30 mouse cellular contexts compared by ENCODE assay signal in genomic region chr6:139735708-139736626, GRCm38 (mm10).
DNase-seq lines count a peak whose midpoint lies in the region; ATAC-seq lines count a peak whose summit lies in the region.
"Had no signal": no experiment of that assay in that cellular context is flagged by ENCODE, and none has a peak within 500 bp of the region (broad histone marks: within the 10 kb centered on the region; RNA-seq: fewer than 3 reads in every experiment).

No protein-coding gene starts in this region.

- H3K4me1 ChIP-seq in brown adipose tissue, adult 24 weeks (ENCODE audit: control insufficient read depth, insufficient read depth, insufficient read length, low read length) = no peaks in the 10 kb centered on the region; the same call in none of the 2 replicates
- H3K4me1 ChIP-seq in midbrain, embryonic 13.5 days (replicated peaks) = no peaks in the 10 kb centered on the region
- H3K4me1 ChIP-seq: forebrain, embryonic 10.5 days; heart, embryonic 10.5 days; heart, embryonic 15.5 days; hindbrain, embryonic 13.5 days; limb, embryonic 10.5 days; limb, embryonic 15.5 days; liver, embryonic 13.5 days; midbrain, embryonic 15.5 days; neural tube, embryonic 15.5 days had no signal

- H3K27ac ChIP-seq in brown adipose tissue, adult 24 weeks (replicated peaks; ENCODE audit: low read depth, low read length) = peak overlapping the region; percentile 74
- H3K27ac ChIP-seq in midbrain, embryonic 13.5 days = no peak overlapping the region
- H3K27ac ChIP-seq: forebrain, embryonic 10.5 days; heart, embryonic 10.5 days; heart, embryonic 15.5 days; hindbrain, embryonic 13.5 days; limb, embryonic 10.5 days; limb, embryonic 15.5 days; liver, embryonic 13.5 days; midbrain, embryonic 15.5 days; neural tube, embryonic 15.5 days had no signal

- H3K4me3 ChIP-seq in brown adipose tissue, adult 24 weeks (ENCODE audit: insufficient read depth, low read depth, low read length) = 0 out of 2 replicates have a peak overlapping the region, but pooled peaks have one; percentile 20
- H3K4me3 ChIP-seq in midbrain, embryonic 13.5 days (replicated peaks) = no peak overlapping the region
- H3K4me3 ChIP-seq: forebrain, embryonic 10.5 days; heart, embryonic 10.5 days; heart, embryonic 15.5 days; hindbrain, embryonic 13.5 days; limb, embryonic 10.5 days; limb, embryonic 15.5 days; liver, embryonic 13.5 days; midbrain, embryonic 15.5 days; neural tube, embryonic 15.5 days had no signal

- DNase-seq in right cerebral cortex, adult 18-20 months = peak; percentile 35
- no peak for DNase-seq in right cerebral cortex, postnatal 14 days
- no peak for DNase-seq in heart, postnatal 10 days
- DNase-seq: cerebellum, adult 2 months; cerebellum, postnatal 25 days; gastrocnemius, postnatal 10 days; heart, adult 11 months; heart, postnatal 36 days; kidney, adult 11 months; kidney, postnatal 14 days; layer of hippocampus, adult 9-11 months; liver, embryonic 13.5 days; lung, adult 18-20 months; lung, postnatal 4 days; thymus, postnatal 4 days had no signal

- peak; percentile 90 to 93 for ATAC-seq in hematopoietic stem cell, adult 5-6 weeks (replicated peaks in 1 of 2; ENCODE audit: insufficient read depth in 1 of 2, low FRiP score in 2 of 2, low TSS enrichment in 1 of 2, low read depth in 1 of 2, poor library complexity in 2 of 2, severe bottlenecking in 2 of 2)
- no peak for ATAC-seq in midbrain, embryonic 13.5 days
- ATAC-seq: activated CD4-positive, CD25-positive, alpha-beta regulatory T cell, adult 4 months; forebrain, embryonic 16.5 days; lung, postnatal 0 days; midbrain, embryonic 15.5 days had no signal

- H3K27me3 ChIP-seq in midbrain, embryonic 13.5 days = no peaks in the 10 kb centered on the region
- H3K27me3 ChIP-seq: CH12.LX; heart, embryonic 15.5 days; hindbrain, embryonic 13.5 days; limb, embryonic 15.5 days; liver, embryonic 13.5 days; midbrain, embryonic 15.5 days; neural tube, embryonic 15.5 days had no signal

- H3K9me3 ChIP-seq in midbrain, embryonic 13.5 days = no peaks in the 10 kb centered on the region
- H3K9me3 ChIP-seq: forebrain, embryonic 10.5 days; heart, embryonic 10.5 days; heart, embryonic 15.5 days; hindbrain, embryonic 13.5 days; limb, embryonic 10.5 days; limb, embryonic 15.5 days; liver, embryonic 13.5 days; midbrain, embryonic 15.5 days; neural tube, embryonic 15.5 days had no signal

- intact Hi-C loops in heart, postnatal 10 days (cut with DNase I) = no loop called here

- no peak overlapping the region for H3K9ac ChIP-seq in midbrain, embryonic 13.5 days (replicated peaks)
- H3K9ac ChIP-seq: heart, embryonic 15.5 days; hindbrain, embryonic 13.5 days; limb, embryonic 15.5 days; liver, embryonic 13.5 days; midbrain, embryonic 15.5 days; neural tube, embryonic 15.5 days had no signal

- whole genome bisulfite sequencing in midbrain, embryonic 13.5 days = 89% methylated on average over 9 of the region's 9 CpGs

- no peak overlapping the region for H3K4me2 ChIP-seq in midbrain, embryonic 13.5 days (replicated peaks)
- H3K4me2 ChIP-seq: heart, embryonic 15.5 days; hindbrain, embryonic 13.5 days; limb, embryonic 15.5 days; liver, embryonic 13.5 days; midbrain, embryonic 15.5 days; neural tube, embryonic 15.5 days had no signal

- no peaks in the 10 kb centered on the region for H3K36me3 ChIP-seq in midbrain, embryonic 13.5 days
- H3K36me3 ChIP-seq: forebrain, embryonic 10.5 days; heart, embryonic 10.5 days; heart, embryonic 15.5 days; hindbrain, embryonic 13.5 days; limb, embryonic 10.5 days; limb, embryonic 15.5 days; liver, embryonic 13.5 days; midbrain, embryonic 15.5 days; neural tube, embryonic 15.5 days had no signal
